Mouse (Mus musculus) G1E (cell line): ENCODE results near the gene Gm4553.

Experiments
- CTCF ChIP-seq: IDR thresholded peaks from 2 replicates; pipeline ENCODE4 v1.5.1; 2012; ENCODE audit warnings: low read depth, low read length, inconsistent platforms, mixed read lengths
- POLR2AphosphoS5 ChIP-seq: IDR thresholded peaks from 2 replicates; pipeline ENCODE4 v1.6.1; 2012; ENCODE audit warnings: low read depth, low read length, inconsistent platforms; ENCODE audit not compliant: insufficient replicate concordance

GRCm38 (mm10) chr7:142169836-142170235 is 4.3 kb upstream of the Gm4553 start:
- TF ChIP-seq POLR2AphosphoS5: no peak
- TF ChIP-seq CTCF: peak; percentile 63
